Mouse (Mus musculus) thymus, postnatal 10 days (tissue): ENCODE data around the gene Ilkap.
A peak's percentile ranks its signal among the peaks of the same experiment; 100 is the strongest.

Source experiments
- DNase-seq, 2 experiments: peaks; one replicate each; pipeline ENCODE4 v3.0.0; 2021; ENCODE audit warnings: low spot score in 2 of 2

Ilkap gene

DNA sequence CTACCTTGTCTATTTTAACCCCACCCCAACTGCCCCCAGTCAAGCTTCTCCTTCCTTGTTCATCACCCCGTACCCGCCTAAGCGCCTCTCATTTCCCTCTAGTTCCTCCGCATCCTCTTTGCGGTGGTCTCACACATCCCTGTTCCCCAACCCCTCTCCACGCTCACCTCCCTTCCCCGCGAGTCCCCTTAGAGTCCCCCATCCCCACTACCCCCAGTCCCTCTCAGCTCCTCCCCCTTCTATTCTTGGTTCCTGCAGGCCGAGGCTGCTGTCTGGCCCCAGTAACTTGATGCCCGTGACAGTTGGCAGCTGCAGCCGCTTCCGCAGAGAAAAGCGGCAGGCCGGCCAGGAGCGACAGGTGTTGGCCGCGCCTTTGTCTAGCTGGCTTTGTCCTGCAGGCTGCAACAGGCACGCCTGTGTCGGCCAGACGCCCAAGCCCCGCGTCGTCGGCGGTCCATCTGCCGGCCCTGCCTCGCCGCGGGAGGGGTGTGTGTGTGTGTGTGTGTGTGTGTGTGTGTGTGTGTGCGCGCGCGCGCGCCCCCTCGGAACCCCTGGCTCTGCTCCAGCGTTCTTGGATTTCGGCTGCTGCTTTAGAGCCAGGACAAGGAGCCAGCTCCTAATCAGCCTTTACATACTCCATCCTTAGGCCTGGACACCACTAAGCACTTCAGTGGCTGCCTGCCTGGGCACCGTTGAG is 15.4 kb upstream of the Ilkap start, which contains the start of gene Hes6:
Gene Hes6, minus strand, starts transcription at position 141 of the 697 bp plus-strand sequence.
- peak; percentile 40 to 49 for DNase-seq

- no peak for DNase-seq
These were observed 14.9 kb upstream of the Ilkap start for GRCm38 (mm10) chr1:91413536-91413897.

- DNase-seq = peak; percentile 95 to 96
These were observed 14.5 kb upstream of the Ilkap start for GRCm38 (mm10) chr1:91413030-91413506.

DNA sequence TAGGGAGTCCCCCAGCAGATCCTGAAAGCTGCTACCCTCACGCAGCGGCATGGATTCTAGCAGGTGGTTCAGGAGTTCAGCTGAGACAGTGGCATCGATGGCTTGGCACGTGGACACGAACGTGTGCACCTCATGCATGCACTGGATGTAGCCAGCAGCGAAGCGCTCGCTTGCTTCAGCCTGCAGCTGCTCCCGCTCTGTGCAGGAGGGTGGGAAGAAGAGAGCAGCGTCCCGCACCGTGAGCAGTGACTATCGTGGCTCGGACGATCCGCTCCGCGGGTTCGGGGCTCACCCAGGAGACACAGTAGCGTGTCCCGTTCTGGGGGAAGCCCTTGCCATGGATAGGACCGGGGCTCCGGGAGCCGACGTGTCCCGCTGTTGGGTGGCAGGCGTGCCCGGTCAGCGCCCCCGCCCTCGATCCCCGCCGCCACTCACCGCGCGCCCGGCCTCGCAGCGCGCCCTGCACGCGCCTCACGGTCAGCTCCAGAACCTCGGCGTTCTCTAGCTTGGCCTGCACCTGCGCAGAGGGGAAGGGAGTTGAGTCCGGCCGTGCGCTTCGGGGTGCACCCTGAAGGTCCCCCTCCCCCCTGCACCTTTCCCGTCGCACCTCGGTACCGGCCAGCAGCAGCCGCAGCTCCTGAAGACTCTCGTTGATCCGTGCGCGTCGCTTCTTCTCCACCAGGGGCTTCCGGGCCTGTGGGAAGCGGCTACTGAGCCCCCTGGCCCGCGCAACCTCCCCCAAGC is 13.8 kb upstream of the Ilkap start:
- peak; percentile 20 to 48 for DNase-seq

DNA sequence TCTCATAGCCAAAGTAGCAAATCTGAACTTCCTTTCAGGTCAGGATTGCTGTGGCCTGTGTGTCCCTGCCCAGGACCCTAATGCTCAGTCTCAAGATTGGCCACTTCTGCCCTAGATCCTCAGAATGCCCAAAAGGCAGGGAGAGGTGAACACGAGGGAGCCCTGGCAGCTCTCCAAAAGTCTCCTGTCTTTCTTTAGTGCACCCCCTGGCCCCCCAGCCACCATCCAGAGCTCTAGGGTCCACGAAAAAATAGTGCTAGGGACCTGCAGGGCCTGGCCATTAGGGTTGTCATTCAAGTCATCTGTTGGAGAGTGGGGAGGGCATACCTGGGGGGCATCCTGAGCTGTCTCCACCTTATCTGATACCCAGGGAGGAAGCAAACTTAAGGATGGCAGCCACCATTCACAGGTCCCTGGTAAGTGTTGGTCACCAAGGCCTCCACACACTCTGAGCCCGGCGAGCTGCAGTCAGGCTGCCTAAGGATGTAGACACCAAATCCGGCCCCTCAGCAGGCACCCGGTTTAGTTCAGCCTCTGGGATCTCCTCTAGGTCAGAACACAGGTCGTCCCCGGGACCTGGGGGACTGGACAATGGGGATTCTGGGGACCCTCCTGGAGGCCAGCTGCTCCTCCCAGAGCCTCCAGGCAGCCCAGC is 13.1 kb upstream of the Ilkap start:
- DNase-seq = peak in 1 of 2 experiments; percentile 9

DNA sequence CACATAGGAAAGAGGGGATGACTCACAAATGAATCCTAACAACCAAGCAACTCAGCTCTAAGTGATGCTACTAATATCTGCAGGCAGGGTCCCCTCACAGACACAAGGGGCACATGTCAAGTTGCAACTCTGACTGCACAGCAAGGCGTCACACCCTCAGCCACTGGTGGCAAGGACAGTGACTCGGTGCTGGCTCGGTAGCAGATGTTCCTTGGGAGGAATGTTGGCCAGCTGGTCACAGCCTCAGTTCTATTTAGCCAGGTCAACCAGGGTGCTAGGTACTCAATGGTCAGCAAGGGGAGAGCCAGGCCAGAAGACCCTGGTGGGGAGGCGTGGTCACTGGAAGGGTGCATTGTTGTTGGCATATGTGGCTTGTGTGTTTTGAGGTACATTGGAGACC is 9.2 kb upstream of the Ilkap start:
- no peak for DNase-seq

DNA sequence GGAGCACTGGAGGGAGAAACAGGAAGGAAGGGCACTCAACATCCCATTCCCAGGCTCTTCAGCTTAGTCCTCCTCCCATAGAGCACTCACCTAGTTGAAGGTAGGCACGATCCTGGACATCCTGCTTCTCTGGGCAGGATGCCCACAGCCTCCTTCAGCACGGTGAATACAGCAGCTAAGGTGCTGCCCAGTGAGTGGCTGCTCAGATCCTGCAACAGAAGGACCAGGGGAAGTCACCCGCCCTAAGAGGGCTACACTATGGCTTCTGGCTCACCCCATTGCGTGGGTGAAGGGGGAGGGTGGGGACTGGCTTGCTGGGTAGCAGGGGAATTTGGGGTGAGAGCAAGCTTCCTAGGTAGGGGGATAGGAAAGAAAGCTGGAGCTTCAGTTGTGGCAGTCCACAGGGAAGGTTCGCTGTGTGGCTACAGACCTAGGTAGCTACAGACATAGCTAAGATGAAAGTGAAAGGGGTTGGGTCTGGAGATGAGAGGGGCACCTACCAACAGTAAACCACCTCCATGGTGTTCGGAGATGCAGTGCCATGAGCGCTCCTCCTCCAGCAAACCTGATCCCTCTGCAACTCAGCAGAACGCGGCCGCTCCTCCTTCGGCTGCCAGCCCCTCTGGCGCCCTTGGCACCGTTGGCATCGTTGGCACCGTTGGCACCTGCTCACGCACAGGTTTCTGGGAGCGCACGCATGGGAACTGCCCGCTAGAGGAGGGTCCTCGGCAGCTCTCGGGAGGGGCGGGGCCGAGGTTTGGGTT is 7.0 kb upstream of the Ilkap start:
- DNase-seq = no peak

- no peak for DNase-seq
These were observed 6.4 kb upstream of the Ilkap start for GRCm38 (mm10) chr1:91404976-91405375.

GRCm38 (mm10) chr1:91397927-91398259 is 722 bp downstream of the Ilkap start:
- peak in 1 of 2 experiments; percentile 10 for DNase-seq

DNA sequence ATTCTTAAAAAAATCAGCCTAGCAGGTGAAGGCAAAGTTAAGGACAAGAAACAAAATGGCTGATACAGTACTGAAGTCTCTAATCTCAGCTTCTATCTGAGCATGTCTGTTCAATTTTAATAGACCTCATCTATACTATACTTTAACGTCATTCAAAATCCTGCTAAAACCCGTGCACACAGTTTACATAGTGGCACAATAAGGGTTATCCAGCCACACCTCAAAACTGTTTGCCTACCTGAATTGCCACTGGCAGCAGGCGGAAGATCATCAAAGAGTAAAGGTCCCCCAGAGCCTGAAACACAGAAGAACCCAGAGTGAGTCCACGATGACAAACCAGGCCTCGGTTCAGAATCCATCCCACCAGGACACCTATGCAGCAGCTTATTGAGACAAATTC is 8.2 kb downstream of the Ilkap start:
- no peak for DNase-seq

- DNase-seq = no peak
These were observed 17.5 kb downstream of the Ilkap start for GRCm38 (mm10) chr1:91381091-91381471.

DNA sequence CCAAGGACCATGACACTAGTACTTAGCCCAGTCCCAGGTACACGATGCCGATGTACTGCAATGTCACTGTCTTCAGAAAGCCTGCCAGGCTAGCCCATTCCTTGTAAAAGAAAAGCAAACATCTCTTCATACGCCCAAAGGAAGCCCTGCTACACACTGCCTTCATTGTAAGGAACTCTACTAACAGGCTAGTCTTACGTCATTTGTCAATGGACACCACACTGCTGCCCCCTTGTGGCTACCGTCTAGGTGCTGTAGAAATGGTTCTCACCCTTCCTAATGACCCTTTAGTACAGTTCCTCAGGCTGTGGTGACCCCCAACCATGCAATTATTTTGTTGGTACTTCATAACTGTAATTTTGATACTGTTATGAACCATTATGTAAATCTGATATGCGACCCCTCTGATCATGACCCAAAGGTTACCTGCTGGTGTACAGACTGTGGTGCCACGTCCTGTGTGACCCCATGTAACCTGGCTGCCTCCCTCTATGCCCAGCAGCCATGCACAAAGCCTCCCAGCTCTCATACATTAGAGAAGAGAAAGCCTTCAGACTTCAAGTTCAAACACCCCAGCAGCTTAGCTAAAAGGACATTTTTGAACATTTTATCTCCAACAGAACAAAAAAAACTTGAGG is 18.0 kb downstream of the Ilkap start:
- peak; percentile 32 to 73 for DNase-seq

GRCm38 (mm10) chr1:91373414-91373835 is 25.2 kb downstream of the Ilkap start:
- DNase-seq = no peak

DNA sequence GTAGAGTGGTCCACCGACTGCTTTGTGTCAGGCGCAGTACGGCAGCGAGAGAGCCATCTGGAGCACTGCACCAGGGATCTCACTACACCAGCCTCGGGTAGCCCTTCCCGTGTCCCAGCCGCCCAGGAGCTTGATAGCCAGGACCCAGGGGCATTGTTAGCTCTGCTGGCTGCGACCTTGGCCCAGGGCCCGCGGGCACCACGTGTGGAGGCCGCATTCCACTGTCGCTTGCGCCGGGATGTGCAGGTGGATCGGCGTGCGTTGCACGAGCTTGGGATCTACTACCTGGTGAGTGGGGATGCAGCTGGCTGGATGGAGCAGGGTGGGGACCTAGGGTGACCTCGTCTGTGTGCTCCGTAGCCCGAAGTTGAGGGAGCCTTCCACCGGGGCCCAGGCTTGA is 28.6 kb downstream of the Ilkap start:
- DNase-seq = no peak

GRCm38 (mm10) chr1:91369408-91369807 is 29.2 kb downstream of the Ilkap start:
- no peak for DNase-seq

GRCm38 (mm10) chr1:91367295-91367694 is 31.3 kb downstream of the Ilkap start:
- no peak for DNase-seq

GRCm38 (mm10) chr1:91366215-91367108 is 32.2 kb downstream of the Ilkap start, which contains the start of gene Erfe:
Erfe (plus strand) TSS chr1:91366430.
- peak; percentile 49 to 82 for DNase-seq

- no peak for DNase-seq
These were observed 32.8 kb downstream of the Ilkap start for GRCm38 (mm10) chr1:91365816-91366214.

GRCm38 (mm10) chr1:91364822-91365644 is 33.6 kb downstream of the Ilkap start:
- DNase-seq = no peak
